Mouse (Mus musculus): ENCODE results near the gene Gprin1. TPM values are rescaled to one million over a fixed set of nuclear protein-coding genes. Genes with fewer than 3 reads are reported as not detected.
A peak's percentile ranks its signal among the peaks of the same experiment; 100 is the strongest.

The Gprin1 gene
- 7.5 and 11.2 TPM in 2 replicates for polyA plus RNA-seq (2014; fragmentation: Nextera tagmentation; extraction: Ambion mirVana)

GRCm38 (mm10) chr13:54749864-54750411, at the start of gene Gprin1:
TSS of gene Gprin1 (minus strand) at chr13:54749874.
- Histone ChIP-seq H3K27me3 (ENCODE audit: control insufficient read depth, insufficient read depth, low read length) (peaks cover 7% of the 10 kb centered on the region; the same call in 1 of the 2 replicates), H3K27ac (ENCODE audit: low read depth, low read length) (peak within 1 kb of the TSS; percentile 89), H3K9me3 (ENCODE audit: control insufficient read depth, low read length) (no peaks in the 10 kb centered on the region), H3K36me3 (ENCODE audit: control insufficient read depth, insufficient read depth, low read length) (no peaks in the 10 kb centered on the region), H3K4me3 (ENCODE audit: low read depth, low read length) (peak within 1 kb of the TSS; percentile 60), H3K9ac (ENCODE audit: low read depth, low read length) (peak within 1 kb of the TSS; percentile 71), H3K4me1 (replicated peaks; ENCODE audit: control insufficient read depth, insufficient read depth, low read length) (peaks cover 3% of the 10 kb centered on the region; the same call in 1 of the 2 replicates), H3K4me2 (replicated peaks; ENCODE audit: low read depth, low read length) (peak within 1 kb of the TSS; percentile 65)
- peak; percentile 84 for ATAC-seq (ENCODE audit: low FRiP score)
- WGBS = 1% methylated on average over 29 of the region's 29 CpGs
- no peak for DNase-seq (ENCODE audit: low spot score)

- H3K9me3 ChIP-seq (ENCODE audit: control insufficient read depth, low read length) = no peaks in the 10 kb centered on the region
- no peak for ATAC-seq (ENCODE audit: low FRiP score)
- H3K27me3 ChIP-seq (ENCODE audit: control insufficient read depth, insufficient read depth, low read length) = peaks cover 11% of the 10 kb centered on the region
- 77% methylated on average over 10 of the region's 10 CpGs for WGBS
- no peak for DNase-seq (ENCODE audit: low spot score)
- H3K4me3 ChIP-seq (ENCODE audit: low read depth, low read length) = no peak overlapping the region
- no peaks in the 10 kb centered on the region for H3K4me1 ChIP-seq (replicated peaks; ENCODE audit: control insufficient read depth, insufficient read depth, low read length)
- no peak overlapping the region for H3K27ac ChIP-seq (ENCODE audit: low read depth, low read length)
- no peak overlapping the region for H3K9ac ChIP-seq (ENCODE audit: low read depth, low read length)
- H3K4me2 ChIP-seq (replicated peaks; ENCODE audit: low read depth, low read length) = no peak overlapping the region
- H3K36me3 ChIP-seq (ENCODE audit: control insufficient read depth, insufficient read depth, low read length) = no peaks in the 10 kb centered on the region
Measured at GRCm38 (mm10) chr13:54798740-54799139, 49.1 kb upstream of the Gprin1 start.

- no peak overlapping the region for H3K9ac ChIP-seq (ENCODE audit: low read depth, low read length)
- no peak overlapping the region for H3K4me3 ChIP-seq (ENCODE audit: low read depth, low read length)
- H3K27me3 ChIP-seq (ENCODE audit: control insufficient read depth, insufficient read depth, low read length) = peaks cover 9% of the 10 kb centered on the region
- DNase-seq (ENCODE audit: low spot score) (no peak), ATAC-seq (ENCODE audit: low FRiP score) (no peak)
- H3K36me3 ChIP-seq (ENCODE audit: control insufficient read depth, insufficient read depth, low read length) = no peaks in the 10 kb centered on the region
- no peak overlapping the region for H3K4me2 ChIP-seq (replicated peaks; ENCODE audit: low read depth, low read length)
- no peak overlapping the region for H3K27ac ChIP-seq (ENCODE audit: low read depth, low read length)
- no peaks in the 10 kb centered on the region for H3K9me3 ChIP-seq (ENCODE audit: control insufficient read depth, low read length)
- WGBS = 86% methylated on average over 16 of the region's 16 CpGs
- H3K4me1 ChIP-seq (replicated peaks; ENCODE audit: control insufficient read depth, insufficient read depth, low read length) = no peaks in the 10 kb centered on the region
Measured at GRCm38 (mm10) chr13:54797861-54798643, 48.4 kb upstream of the Gprin1 start.

GRCm38 (mm10) chr13:54797356-54797755, 47.7 kb upstream of the Gprin1 start:
- Histone ChIP-seq H3K36me3 (ENCODE audit: control insufficient read depth, insufficient read depth, low read length) (no peaks in the 10 kb centered on the region), H3K4me1 (replicated peaks; ENCODE audit: control insufficient read depth, insufficient read depth, low read length) (no peaks in the 10 kb centered on the region), H3K9ac (ENCODE audit: low read depth, low read length) (no peak overlapping the region), H3K27ac (ENCODE audit: low read depth, low read length) (no peak overlapping the region), H3K4me3 (ENCODE audit: low read depth, low read length) (no peak overlapping the region), H3K9me3 (ENCODE audit: control insufficient read depth, low read length) (no peaks in the 10 kb centered on the region), H3K27me3 (ENCODE audit: control insufficient read depth, insufficient read depth, low read length) (peaks cover 9% of the 10 kb centered on the region), H3K4me2 (replicated peaks; ENCODE audit: low read depth, low read length) (no peak overlapping the region)
- WGBS = 34% methylated on average over 4 of the region's 4 CpGs
- DNase-seq (ENCODE audit: low spot score) = peak; percentile 73
- no peak for ATAC-seq (ENCODE audit: low FRiP score)

GRCm38 (mm10) chr13:54794843-54795242, 45.2 kb upstream of the Gprin1 start:
- peaks cover 4% of the 10 kb centered on the region; the same call in 1 of the 2 replicates for H3K4me1 ChIP-seq (replicated peaks; ENCODE audit: control insufficient read depth, insufficient read depth, low read length)
- H3K4me2 ChIP-seq (replicated peaks; ENCODE audit: low read depth, low read length) = no peak overlapping the region
- no peak overlapping the region for H3K9ac ChIP-seq (ENCODE audit: low read depth, low read length)
- H3K36me3 ChIP-seq (ENCODE audit: control insufficient read depth, insufficient read depth, low read length) = no peaks in the 10 kb centered on the region
- WGBS = 36% methylated on average over 5 of the region's 5 CpGs
- no peaks in the 10 kb centered on the region for H3K9me3 ChIP-seq (ENCODE audit: control insufficient read depth, low read length)
- peaks cover 20% of the 10 kb centered on the region for H3K27me3 ChIP-seq (ENCODE audit: control insufficient read depth, insufficient read depth, low read length)
- no peak overlapping the region for H3K4me3 ChIP-seq (ENCODE audit: low read depth, low read length)
- DNase-seq (ENCODE audit: low spot score) = no peak
- ATAC-seq (ENCODE audit: low FRiP score) = no peak
- no peak overlapping the region for H3K27ac ChIP-seq (ENCODE audit: low read depth, low read length)

- Histone ChIP-seq H3K4me2 (replicated peaks; ENCODE audit: low read depth, low read length) (no peak overlapping the region), H3K9ac (ENCODE audit: low read depth, low read length) (no peak overlapping the region), H3K27ac (ENCODE audit: low read depth, low read length) (no peak overlapping the region), H3K4me3 (ENCODE audit: low read depth, low read length) (no peak overlapping the region), H3K9me3 (ENCODE audit: control insufficient read depth, low read length) (no peaks in the 10 kb centered on the region), H3K27me3 (ENCODE audit: control insufficient read depth, insufficient read depth, low read length) (peaks cover 20% of the 10 kb centered on the region), H3K4me1 (replicated peaks; ENCODE audit: control insufficient read depth, insufficient read depth, low read length) (peaks cover 6% of the 10 kb centered on the region; the same call in 1 of the 2 replicates), H3K36me3 (ENCODE audit: control insufficient read depth, insufficient read depth, low read length) (no peaks in the 10 kb centered on the region)
- DNase-seq (ENCODE audit: low spot score) (no peak), ATAC-seq (ENCODE audit: low FRiP score) (no peak)
- WGBS = 81% methylated on average over 16 of the region's 16 CpGs
Measured at GRCm38 (mm10) chr13:54794002-54794577, 44.4 kb upstream of the Gprin1 start.

- Histone ChIP-seq H3K4me1 (replicated peaks; ENCODE audit: control insufficient read depth, insufficient read depth, low read length) (peaks cover 6% of the 10 kb centered on the region; the same call in 1 of the 2 replicates), H3K27ac (ENCODE audit: low read depth, low read length) (no peak overlapping the region), H3K27me3 (ENCODE audit: control insufficient read depth, insufficient read depth, low read length) (peaks cover 20% of the 10 kb centered on the region), H3K9me3 (ENCODE audit: control insufficient read depth, low read length) (no peaks in the 10 kb centered on the region), H3K36me3 (ENCODE audit: control insufficient read depth, insufficient read depth, low read length) (no peaks in the 10 kb centered on the region), H3K4me3 (ENCODE audit: low read depth, low read length) (no peak overlapping the region), H3K4me2 (replicated peaks; ENCODE audit: low read depth, low read length) (no peak overlapping the region), H3K9ac (ENCODE audit: low read depth, low read length) (no peak overlapping the region)
- peak; percentile 53 for DNase-seq (ENCODE audit: low spot score)
- WGBS = 17% methylated on average over 21 of the region's 21 CpGs
- ATAC-seq (ENCODE audit: low FRiP score) = no peak
Measured at GRCm38 (mm10) chr13:54792259-54793230, 42.9 kb upstream of the Gprin1 start.
